In the genomic region with DNA sequence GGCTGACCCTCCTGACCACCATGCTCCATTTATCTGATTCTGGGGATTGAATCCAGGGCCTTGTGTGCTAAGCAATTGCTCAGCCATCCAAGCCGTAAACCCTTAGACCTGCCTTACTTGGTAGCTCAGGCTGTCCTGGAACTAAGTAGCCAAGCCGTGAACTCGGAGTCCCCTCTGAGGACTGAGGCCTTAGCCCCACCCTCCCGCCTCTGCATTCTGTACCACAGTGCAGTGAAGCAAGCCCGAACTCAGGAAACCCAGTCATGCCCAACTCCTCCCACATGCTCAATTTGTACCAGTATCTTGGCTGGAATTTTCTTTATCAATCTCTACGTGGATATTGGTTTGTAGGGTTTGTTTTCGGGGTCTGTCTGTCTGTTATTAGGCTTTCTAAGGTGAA, we compare ENCODE assay signal across 21 mouse cellular contexts.
"Had no signal": no experiment of that assay in that cellular context is flagged by ENCODE, and none has a peak within 500 bp of the region (broad histone marks: within the 10 kb centered on the region; RNA-seq: fewer than 3 reads in every experiment).

No protein-coding gene starts in this region.

- DNase-seq: kidney, adult 18-20 months; kidney, postnatal 36 days; left cerebral cortex, postnatal 4 days; lung, adult 2 months; lung, postnatal 14 days; right cerebral cortex, adult 18-20 months; right cerebral cortex, postnatal 14 days; right cerebral cortex, postnatal 4 days; thymus, adult 18-20 months; thymus, postnatal 36 days had no signal

- H3K4me2 ChIP-seq: intestine, embryonic 15.5 days; limb, embryonic 12.5 days; limb, embryonic 15.5 days; liver, embryonic 11.5 days; liver, embryonic 15.5 days; midbrain, embryonic 12.5 days; midbrain, embryonic 15.5 days; neural tube, embryonic 12.5 days; neural tube, embryonic 15.5 days had no signal

- H3K4me3 ChIP-seq: intestine, embryonic 15.5 days; limb, embryonic 12.5 days; limb, embryonic 15.5 days; liver, embryonic 15.5 days; megakaryocyte, embryonic 14.5 days; midbrain, embryonic 12.5 days; midbrain, embryonic 15.5 days; neural tube, embryonic 12.5 days; neural tube, embryonic 15.5 days had no signal

- H3K9me3 ChIP-seq: intestine, embryonic 15.5 days; limb, embryonic 12.5 days; limb, embryonic 15.5 days; liver, embryonic 15.5 days; megakaryocyte, embryonic 14.5 days; midbrain, embryonic 12.5 days; midbrain, embryonic 15.5 days; neural tube, embryonic 12.5 days; neural tube, embryonic 15.5 days had no signal

- ATAC-seq: intestine, embryonic 15.5 days; midbrain, embryonic 15.5 days had no signal

- H3K4me1 ChIP-seq: intestine, embryonic 15.5 days; limb, embryonic 15.5 days; neural tube, embryonic 15.5 days had no signal

- H3K9ac ChIP-seq: intestine, embryonic 15.5 days; limb, embryonic 12.5 days; limb, embryonic 15.5 days; liver, embryonic 15.5 days; midbrain, embryonic 12.5 days; midbrain, embryonic 15.5 days; neural tube, embryonic 12.5 days; neural tube, embryonic 15.5 days had no signal

- H3K27ac ChIP-seq: intestine, embryonic 15.5 days; kidney, postnatal 0 days; limb, embryonic 12.5 days; limb, embryonic 15.5 days; liver, embryonic 15.5 days; midbrain, embryonic 12.5 days; midbrain, embryonic 15.5 days; neural tube, embryonic 12.5 days; neural tube, embryonic 15.5 days had no signal

- H3K27me3 ChIP-seq: intestine, embryonic 15.5 days; limb, embryonic 12.5 days; limb, embryonic 15.5 days; liver, embryonic 15.5 days; megakaryocyte, embryonic 14.5 days; midbrain, embryonic 12.5 days; midbrain, embryonic 15.5 days; neural tube, embryonic 12.5 days; neural tube, embryonic 15.5 days had no signal
